Mouse (Mus musculus) ES-Bruce4 (cell line): ENCODE measurements around the gene Esyt2. TPM values are rescaled to one million over a fixed set of nuclear protein-coding genes. Genes with fewer than 3 reads are reported as not detected.

ENCODE experiments used
- H3K27ac ChIP-seq: 2 replicates; pipeline ENCODE4 v1.5.1; 2012; ENCODE audit warnings: low read length, inconsistent platforms; ENCODE audit not compliant: insufficient read depth
- H3K27me3 ChIP-seq: 2 replicates; pipeline ENCODE4 v1.6.1; 2012; ENCODE audit warnings: mild to moderate bottlenecking, low read length, inconsistent platforms; ENCODE audit not compliant: control insufficient read depth, poor library complexity, insufficient read depth, severe bottlenecking
- H3K36me3 ChIP-seq: 2 replicates; pipeline ENCODE4 v1.6.1; 2012; ENCODE audit warnings: inconsistent platforms, mild to moderate bottlenecking, low read length, moderate library complexity; ENCODE audit not compliant: control insufficient read depth, poor library complexity, insufficient read depth, severe bottlenecking
- H3K4me1 ChIP-seq: one replicate; pipeline ENCODE4 v1.8.1; 2011; ENCODE audit warnings: low read length; ENCODE audit not compliant: control insufficient read depth, insufficient read depth
- H3K4me3 ChIP-seq: 2 replicates; pipeline ENCODE4 v1.5.1; 2011; ENCODE audit warnings: low read depth, mild to moderate bottlenecking, low read length
- H3K9ac ChIP-seq: 2 replicates; pipeline ENCODE4 v1.6.1; 2012; ENCODE audit warnings: low read depth, mild to moderate bottlenecking, inconsistent platforms; ENCODE audit not compliant: poor library complexity, severe bottlenecking
- H3K9me3 ChIP-seq: replicated peaks from 2 replicates; pipeline ENCODE4 v1.6.1; 2012; ENCODE audit warnings: mild to moderate bottlenecking, low read length, inconsistent platforms; ENCODE audit not compliant: control insufficient read depth, poor library complexity, insufficient read depth, severe bottlenecking
- CTCF ChIP-seq: IDR thresholded peaks from one replicate; pipeline ENCODE4 v1.8.1; 2011; ENCODE audit warnings: low read depth, low read length
- EP300 ChIP-seq: IDR thresholded peaks from 2 replicates; pipeline ENCODE4 v1.6.1; 2011; ENCODE audit warnings: low read depth, low read length; ENCODE audit not compliant: insufficient read depth
- POLR2A ChIP-seq: IDR thresholded peaks from one replicate; pipeline ENCODE4 v1.8.1; 2011; ENCODE audit warnings: low read length; ENCODE audit not compliant: insufficient read depth
- polyA plus RNA-seq: library from polyadenylated mRNA; stranded (reverse); fragments of >200 nt; gene quantifications from 2 replicates; pipeline ENCODE4 v1.2.4, GENCODE M21; 2011; ENCODE audit warnings: low read depth; ENCODE audit not compliant: missing spikeins, insufficient read depth, insufficient read length

Esyt2 gene
- polyA plus RNA-seq, 1 experiment, result 68.9 TPM

DNA sequence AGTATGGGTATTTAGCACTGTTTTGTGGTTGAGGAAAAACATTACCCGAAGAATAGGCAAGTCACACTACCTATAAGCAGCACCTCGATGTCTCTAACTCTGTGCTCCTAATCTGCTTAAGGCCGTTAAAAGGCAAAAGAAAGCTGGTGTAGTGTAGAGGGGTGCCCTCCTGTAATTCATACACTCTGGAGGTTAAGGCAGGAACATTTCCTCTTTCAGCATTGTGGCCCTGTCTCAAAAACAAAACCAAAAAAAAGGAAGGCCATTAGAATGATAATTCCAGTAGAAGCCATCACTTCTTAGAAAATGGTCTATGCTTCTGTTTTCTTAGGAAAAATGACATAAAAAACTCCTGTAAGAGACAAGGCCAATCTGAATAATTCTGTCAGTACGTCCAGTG is 70.0 kb downstream of the Esyt2 start:
- H3K9me3 ChIP-seq, result no peaks in the 10 kb centered on the region
- no peaks in the 10 kb centered on the region for H3K4me1 ChIP-seq
- no peaks in the 10 kb centered on the region for H3K27me3 ChIP-seq
- no peak overlapping the region for H3K4me3 ChIP-seq
- H3K27ac ChIP-seq, result no peak overlapping the region
- no peak for TF ChIP-seq CTCF
- no peak for TF ChIP-seq EP300
- no peak for TF ChIP-seq POLR2A
- H3K36me3 ChIP-seq, result no peaks in the 10 kb centered on the region
- H3K9ac ChIP-seq, result no peak overlapping the region

DNA sequence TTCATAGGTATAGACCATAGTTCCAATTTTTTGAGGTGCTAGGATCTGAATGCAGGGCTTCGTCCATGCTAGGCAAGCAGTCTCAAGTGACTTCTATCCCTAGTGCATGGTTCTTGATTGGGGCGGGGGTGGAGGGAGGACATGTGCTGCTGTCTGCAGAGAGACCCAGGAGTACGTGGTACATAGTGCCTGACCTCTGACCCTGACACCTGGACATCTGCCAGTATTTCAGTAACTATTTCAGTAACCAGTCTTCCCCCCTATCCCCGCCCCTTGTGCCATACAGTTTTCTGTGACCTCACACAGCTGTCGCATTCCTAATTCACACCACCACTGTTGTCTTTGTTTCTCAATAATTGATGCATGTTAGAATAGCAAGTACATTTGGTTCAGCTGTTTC is 71.4 kb downstream of the Esyt2 start:
- no peak overlapping the region for H3K4me3 ChIP-seq
- no peak overlapping the region for H3K9ac ChIP-seq
- H3K4me1 ChIP-seq, result no peaks in the 10 kb centered on the region
- H3K9me3 ChIP-seq, result no peaks in the 10 kb centered on the region
- TF ChIP-seq EP300 (no peak), CTCF (no peak), POLR2A (no peak)
- H3K27ac ChIP-seq, result no peak overlapping the region
- no peaks in the 10 kb centered on the region for H3K27me3 ChIP-seq
- no peaks in the 10 kb centered on the region for H3K36me3 ChIP-seq

DNA sequence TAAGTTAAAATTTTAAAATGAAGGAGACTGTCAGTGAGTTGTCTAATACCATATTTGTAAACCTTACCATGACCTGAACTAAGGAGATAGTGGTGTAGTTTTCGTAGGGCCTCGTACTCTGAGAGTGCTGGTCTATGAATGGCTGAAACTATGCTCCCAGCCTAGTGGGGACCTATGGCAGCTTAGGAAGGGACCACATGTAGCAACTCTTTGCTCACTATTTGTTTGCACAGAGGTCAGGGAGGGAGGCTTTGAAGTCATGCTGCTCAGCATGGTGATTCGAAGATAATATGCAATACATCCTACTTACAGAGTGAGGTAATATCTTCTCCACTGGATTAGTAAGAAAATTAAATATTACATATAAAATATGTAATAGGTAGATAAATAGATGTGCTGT is 73.7 kb downstream of the Esyt2 start:
- Histone ChIP-seq H3K4me1 (no peaks in the 10 kb centered on the region), H3K36me3 (no peaks in the 10 kb centered on the region), H3K27ac (no peak overlapping the region), H3K27me3 (no peaks in the 10 kb centered on the region), H3K4me3 (no peak overlapping the region), H3K9me3 (no peaks in the 10 kb centered on the region), H3K9ac (no peak overlapping the region)
- no peak for TF ChIP-seq EP300
- no peak for TF ChIP-seq POLR2A
- no peak for TF ChIP-seq CTCF

DNA sequence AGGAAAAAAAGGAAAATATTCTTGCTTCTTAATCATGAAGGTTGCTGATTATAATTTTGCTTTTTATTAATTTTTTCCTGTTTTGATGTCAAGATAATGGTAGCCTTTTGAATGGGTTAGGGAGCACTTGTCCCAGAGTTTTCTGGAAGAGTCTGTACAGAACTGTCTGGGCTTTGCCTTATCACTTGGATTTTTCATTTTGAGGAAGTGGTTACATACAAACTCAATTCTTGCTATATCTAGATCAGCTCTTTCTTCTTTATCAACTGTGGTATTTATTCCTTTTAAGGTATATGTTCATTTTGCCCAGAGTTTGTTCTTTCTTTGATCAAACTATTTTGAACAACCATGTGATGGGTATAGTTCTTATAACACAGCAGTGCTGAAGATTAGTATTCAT is 81.1 kb downstream of the Esyt2 start:
- Histone ChIP-seq H3K4me1 (no peaks in the 10 kb centered on the region), H3K27me3 (no peaks in the 10 kb centered on the region), H3K4me3 (no peak overlapping the region), H3K36me3 (no peaks in the 10 kb centered on the region), H3K9ac (no peak overlapping the region), H3K27ac (no peak overlapping the region), H3K9me3 (no peaks in the 10 kb centered on the region)
- TF ChIP-seq POLR2A, result no peak
- TF ChIP-seq EP300, result no peak

DNA sequence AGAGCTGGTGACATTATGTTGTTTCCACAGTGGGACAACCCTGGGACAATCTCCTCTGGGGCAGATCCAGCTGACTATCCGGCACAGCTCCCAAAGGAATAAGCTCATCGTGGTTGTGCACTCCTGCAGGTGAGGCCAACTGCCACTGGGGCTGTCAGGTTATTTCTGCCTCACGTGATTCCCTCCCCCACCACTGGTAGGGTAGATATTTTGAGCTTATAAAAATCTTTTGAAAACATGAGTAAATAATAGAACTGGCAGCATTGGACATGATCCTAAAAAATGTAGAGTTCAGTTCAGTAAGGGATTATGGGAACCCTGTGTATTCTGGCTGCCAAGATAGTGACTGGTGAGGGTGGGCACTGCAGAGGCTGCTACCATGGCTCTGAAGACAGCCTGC is 85.9 kb downstream of the Esyt2 start:
- Histone ChIP-seq H3K9ac (no peak overlapping the region), H3K4me3 (no peak overlapping the region), H3K9me3 (no peaks in the 10 kb centered on the region), H3K27me3 (no peaks in the 10 kb centered on the region), H3K36me3 (no peaks in the 10 kb centered on the region; the same call in 1 of the 2 replicates), H3K4me1 (no peaks in the 10 kb centered on the region), H3K27ac (no peak overlapping the region)
- TF ChIP-seq EP300, result no peak
- no peak for TF ChIP-seq POLR2A
- no peak for TF ChIP-seq CTCF

DNA sequence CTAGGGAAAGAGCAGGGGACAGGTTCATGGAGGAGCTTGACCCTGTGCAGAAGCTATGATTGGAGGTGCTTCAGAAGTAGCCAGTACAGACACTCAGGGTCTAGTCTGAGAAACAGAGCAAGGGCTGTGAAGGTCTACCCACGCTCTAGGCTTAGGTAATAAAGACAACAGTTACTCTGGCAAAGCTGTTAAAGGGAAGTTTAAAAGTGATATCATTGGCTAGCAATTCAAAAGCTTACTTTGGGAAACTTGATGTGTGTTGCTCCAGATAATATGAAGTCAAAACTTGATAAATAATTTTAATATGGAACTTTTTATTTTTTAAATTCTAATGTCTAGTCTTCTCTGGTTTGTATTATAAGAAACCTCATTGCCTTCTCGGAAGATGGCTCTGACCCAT is 86.3 kb downstream of the Esyt2 start:
- H3K36me3 ChIP-seq, result no peaks in the 10 kb centered on the region; the same call in 1 of the 2 replicates
- H3K27ac ChIP-seq, result no peak overlapping the region
- TF ChIP-seq POLR2A (no peak), EP300 (no peak), CTCF (no peak)
- H3K4me3 ChIP-seq, result no peak overlapping the region
- H3K9me3 ChIP-seq, result no peaks in the 10 kb centered on the region
- no peaks in the 10 kb centered on the region for H3K4me1 ChIP-seq
- no peak overlapping the region for H3K9ac ChIP-seq
- no peaks in the 10 kb centered on the region for H3K27me3 ChIP-seq
